Mouse (Mus musculus) cerebellum, adult 9-10 months (tissue): ENCODE results near the gene Dclre1b.

Source experiments
- DNase-seq: peaks from one replicate; pipeline ENCODE4 v3.0.0; 2022

Gene Dclre1b

GRCm38 (mm10) chr3:103805671-103806070 lies 3.6 kb downstream of the Dclre1b start:
- DNase-seq: no peak

DNA sequence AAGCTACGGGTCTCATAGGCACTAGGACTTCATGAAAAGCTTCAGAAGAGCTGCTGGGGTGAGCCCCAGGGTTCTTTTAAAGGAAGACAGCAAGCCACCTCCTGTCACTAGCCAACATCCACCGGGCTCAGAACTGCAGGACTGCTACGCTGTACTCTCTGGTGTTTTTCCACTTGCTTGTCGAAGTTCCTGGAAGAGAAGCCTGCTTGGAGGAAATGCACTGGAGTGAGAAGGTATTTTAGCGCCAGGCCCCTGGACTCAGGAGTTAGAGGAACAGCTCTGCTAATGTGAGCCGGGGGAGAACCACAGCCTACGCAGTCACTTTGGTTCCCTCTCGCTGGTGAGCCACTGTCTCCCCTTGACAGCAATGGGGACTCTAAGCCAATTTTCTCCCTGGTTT lies 6.4 kb downstream of the Dclre1b start:
- DNase-seq: no peak

DNA sequence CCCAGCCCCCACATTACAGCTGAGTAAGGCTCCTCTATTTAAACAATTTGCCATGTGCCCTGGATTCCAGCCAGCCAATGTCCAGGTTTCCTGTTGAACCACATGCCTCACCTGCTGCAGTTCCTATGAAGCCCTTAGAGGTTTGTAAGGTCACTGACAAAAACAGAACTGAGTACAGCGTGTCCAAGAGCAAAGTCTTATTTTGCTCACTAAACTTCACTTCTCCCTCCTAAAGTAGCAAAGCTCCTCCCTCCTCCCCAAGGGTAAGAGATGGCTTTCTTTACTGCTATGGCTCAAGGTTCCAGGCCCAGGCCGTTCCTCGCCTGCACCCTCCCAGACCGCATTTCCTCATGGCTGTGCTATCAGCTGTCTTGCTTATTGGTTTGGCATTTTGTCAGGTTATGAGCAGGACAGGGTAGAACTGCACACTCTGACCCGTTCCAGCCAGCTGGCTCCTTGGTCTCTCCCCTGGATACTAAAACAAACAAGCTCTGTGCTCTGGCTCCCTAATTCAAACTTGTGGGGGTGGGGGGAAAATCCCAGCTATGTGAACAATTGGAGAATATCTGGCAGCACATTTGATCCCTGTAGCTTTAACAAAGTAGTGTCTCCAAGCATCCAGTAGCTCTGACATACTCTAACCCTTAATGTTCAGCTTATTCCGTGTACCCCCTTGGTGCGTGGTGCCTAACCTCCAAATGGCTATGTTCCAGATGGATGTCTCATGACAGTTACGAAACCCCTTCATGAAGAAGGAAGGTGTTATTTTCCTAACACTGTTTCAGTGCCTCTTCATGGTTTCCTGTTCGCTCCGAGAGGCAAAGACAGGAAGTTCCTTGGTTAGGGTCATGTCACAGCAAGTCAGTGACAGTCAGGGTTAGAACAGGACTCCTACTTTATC lies 7.4 kb downstream of the Dclre1b start:
- peak; percentile 86 for DNase-seq

DNA sequence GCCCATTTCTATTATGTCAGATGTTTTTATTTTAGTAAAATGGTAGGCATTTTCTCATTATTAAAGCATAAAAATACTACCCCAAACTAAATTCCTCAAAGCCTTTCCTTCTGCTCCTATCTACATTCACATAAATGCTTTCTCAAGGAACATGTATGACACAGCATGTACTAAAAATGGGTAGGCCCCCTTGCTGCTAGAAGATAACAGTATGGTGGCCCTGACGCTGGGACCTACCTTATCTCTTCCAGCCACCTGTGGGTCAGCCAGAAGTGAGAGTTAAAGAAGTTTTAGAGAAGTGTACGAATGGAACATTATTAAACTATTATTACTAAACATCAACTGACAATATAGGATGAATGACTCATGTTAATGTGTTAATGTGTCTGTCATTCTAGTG lies 9.7 kb downstream of the Dclre1b start:
- DNase-seq: no peak

GRCm38 (mm10) chr3:103796389-103796788 lies 12.9 kb downstream of the Dclre1b start:
- DNase-seq: no peak

- DNase-seq: no peak
Measured at GRCm38 (mm10) chr3:103792566-103792965, 16.7 kb downstream of the Dclre1b start.

DNA sequence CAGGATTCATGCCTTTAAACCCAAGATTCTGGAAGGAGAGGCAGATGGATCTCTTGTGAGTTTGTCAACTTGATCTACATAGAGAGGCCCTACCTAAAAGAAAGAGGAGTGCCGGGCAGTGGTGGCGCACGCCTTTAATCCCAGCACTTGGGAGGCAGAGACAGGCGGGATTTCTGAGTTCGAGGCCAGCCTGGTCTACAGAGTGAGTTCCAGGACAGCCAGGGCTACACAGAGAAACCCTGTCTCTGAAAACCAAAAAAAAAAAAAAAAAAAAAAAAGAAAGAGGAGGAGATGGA lies 17.2 kb downstream of the Dclre1b start:
- peak; percentile 37 for DNase-seq

- DNase-seq: peak; percentile 95
Measured at GRCm38 (mm10) chr3:103791230-103792110, 17.8 kb downstream of the Dclre1b start, which contains the start of gene Hipk1. Gene Hipk1 (minus strand): TSS chr3:103791563.

DNA sequence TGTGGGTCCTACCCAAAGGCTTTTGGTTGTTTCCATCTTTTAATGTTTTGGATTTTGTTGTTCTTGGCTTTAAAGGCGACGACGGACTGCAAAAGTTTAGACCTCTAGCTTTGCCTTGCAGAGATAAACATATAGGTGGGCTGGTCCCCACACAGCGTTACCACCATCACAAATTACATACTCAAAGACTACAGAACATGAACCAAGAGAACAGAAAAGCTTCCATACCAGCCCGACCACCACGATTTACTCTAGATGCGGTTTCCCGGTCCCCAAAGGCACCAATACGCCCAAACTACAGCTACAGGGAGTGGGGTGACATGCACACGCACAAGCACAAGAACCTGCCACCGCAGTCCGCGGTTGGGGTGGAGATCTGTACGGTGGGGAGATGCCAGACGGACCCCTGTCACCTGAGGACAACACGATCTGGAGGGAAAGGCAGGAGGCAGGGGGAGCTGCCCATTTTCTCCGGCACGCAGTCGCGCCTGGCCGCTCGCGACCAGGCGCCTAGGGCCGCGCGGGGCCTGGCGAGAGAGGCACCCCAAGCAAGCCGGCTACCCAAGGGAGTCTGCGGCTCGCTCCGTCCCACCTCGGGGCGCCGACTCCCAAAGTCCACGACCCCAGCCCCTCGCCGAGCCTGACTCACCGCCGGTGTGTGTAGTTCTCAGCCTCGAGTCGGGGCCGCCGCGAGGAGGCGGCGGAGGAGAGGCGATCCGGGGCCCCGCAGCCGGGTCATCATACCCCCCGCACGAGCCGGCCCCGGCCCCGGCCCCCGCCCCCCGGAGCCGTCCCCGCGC lies 18.7 kb downstream of the Dclre1b start:
- peak; percentile 55 for DNase-seq

GRCm38 (mm10) chr3:103789891-103790345 lies 19.3 kb downstream of the Dclre1b start:
- DNase-seq: no peak

GRCm38 (mm10) chr3:103789096-103789495 lies 20.1 kb downstream of the Dclre1b start:
- no peak for DNase-seq

DNA sequence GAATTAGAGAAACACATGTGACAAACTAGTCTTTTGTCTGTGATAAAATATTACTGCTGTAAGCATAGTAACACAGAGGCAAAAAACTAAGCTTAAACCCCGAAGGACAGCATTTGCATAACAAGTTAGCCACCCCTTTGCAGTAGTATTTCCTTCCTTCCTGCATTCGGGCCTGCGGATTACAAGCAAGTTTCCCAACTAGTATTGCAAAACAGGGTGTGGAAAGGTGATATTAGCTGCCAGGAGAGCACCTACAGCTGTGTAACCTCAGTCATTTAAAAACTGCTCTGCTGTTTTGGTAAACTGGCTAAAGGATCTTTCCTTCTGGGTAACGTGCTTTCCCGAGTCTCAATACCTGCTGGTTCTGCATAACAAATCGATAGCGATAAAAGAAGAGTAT lies 22.0 kb downstream of the Dclre1b start:
- DNase-seq: no peak

DNA sequence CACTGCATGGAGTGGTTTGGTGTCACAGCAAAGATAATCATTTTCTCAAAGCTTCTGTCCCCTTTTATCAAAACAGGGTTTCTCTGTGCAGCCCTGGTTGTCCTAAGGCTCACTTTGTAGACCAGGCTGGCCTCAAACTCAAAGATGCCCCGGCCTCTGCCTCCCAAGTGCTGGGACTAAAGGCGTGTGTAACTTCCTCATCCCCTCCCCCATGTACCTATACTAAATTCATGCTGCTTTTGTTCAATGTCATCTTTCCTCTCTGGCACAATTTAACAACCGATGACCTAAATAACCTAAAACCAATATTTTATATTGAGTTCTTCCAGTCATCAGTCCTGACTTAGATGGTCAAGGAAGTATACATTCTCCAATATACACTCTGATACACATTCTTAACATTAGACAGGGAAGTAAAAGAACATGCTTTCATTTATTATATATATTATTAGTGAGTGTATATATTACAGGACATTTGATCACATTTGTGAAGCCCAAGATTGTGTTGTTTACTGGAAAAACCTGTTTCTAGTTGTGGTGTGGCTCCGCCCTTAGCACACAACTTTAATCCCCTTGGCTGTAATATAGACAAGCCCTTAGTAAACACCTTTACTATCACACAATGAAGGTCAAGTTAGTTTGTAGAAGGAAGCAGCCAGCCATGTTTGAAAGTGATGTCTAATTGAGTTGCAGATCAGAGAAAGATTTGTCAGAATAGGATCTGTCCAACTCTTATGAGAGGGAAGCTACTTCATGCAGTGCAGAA lies 26.2 kb downstream of the Dclre1b start:
- DNase-seq: no peak

DNA sequence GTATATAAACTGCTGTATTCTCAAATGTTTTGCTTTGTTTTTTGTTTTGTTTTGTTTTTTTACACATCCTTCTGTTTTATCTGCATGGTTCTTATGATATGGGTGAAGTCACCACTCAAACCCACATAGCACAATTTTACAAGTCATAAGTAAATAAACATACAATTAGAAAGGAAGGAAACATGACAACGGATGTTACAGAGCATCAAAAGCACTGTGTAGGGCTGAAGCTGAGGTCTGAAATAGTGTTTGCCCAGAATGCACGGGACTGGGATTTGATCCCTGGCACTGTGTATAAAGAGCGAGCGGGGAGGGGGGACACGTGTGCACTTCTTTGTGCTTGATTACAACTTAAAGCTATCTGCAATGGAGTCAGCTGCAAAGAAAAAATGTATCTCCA lies 28.5 kb downstream of the Dclre1b start:
- no peak for DNase-seq

GRCm38 (mm10) chr3:103780271-103780670 lies 29.0 kb downstream of the Dclre1b start:
- DNase-seq: peak; percentile 57

DNA sequence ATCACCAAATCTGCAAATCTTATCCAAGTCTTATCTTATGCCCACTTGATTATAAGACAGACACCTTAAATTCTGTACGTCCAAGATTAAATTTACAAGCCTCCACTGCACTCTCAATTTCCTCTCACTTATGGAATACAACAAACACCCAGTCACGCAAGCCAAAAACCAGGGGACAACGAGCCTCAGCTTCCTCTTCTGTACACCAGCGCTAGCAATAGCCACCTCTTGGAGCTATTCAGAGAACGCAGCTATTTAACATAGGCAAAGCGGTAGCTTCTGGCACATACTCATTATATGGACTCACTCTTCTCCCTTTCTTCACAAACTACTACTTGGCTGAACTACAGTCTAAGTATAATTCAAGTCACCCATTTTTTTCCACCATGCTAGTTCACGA lies 30.1 kb downstream of the Dclre1b start:
- no peak for DNase-seq

GRCm38 (mm10) chr3:103778660-103779059 lies 30.6 kb downstream of the Dclre1b start:
- no peak for DNase-seq

- DNase-seq: peak; percentile 81
Measured at GRCm38 (mm10) chr3:103777940-103778339, 31.3 kb downstream of the Dclre1b start.

- DNase-seq: no peak
Measured at GRCm38 (mm10) chr3:103774009-103774408, 35.2 kb downstream of the Dclre1b start.

- no peak for DNase-seq
Measured at GRCm38 (mm10) chr3:103773508-103773907, 35.7 kb downstream of the Dclre1b start.

- DNase-seq: no peak
Measured at GRCm38 (mm10) chr3:103772846-103773245, 36.4 kb downstream of the Dclre1b start.

- peak; percentile 94 for DNase-seq
Measured at GRCm38 (mm10) chr3:103771531-103772130, 37.6 kb downstream of the Dclre1b start.
